Mouse (Mus musculus) CH12.LX (cell line): ENCODE measurements around the gene Rtp4. TPM values are rescaled to one million over a fixed set of nuclear protein-coding genes. Genes with fewer than 3 reads are reported as not detected.
A peak's percentile ranks its signal among the peaks of the same experiment; 100 is the strongest.

ENCODE experiments used
- DNase-seq: peaks from one replicate; pipeline ENCODE4 v3.0.0-alpha.2; 2013; ENCODE audit errors: extremely low read depth
- H3K27ac ChIP-seq: 2 replicates; pipeline ENCODE4 v1.5.1; 2012; ENCODE audit warnings: low read depth, mild to moderate bottlenecking, control low read depth, moderate library complexity; ENCODE audit not compliant: insufficient read depth
- H3K27me3 ChIP-seq: replicated peaks from 2 replicates; pipeline ENCODE3; 2012; ENCODE audit warnings: inconsistent platforms
- H3K36me3 ChIP-seq, 2 experiments: replicated peaks in 1 of 2; 2 replicates each; pipeline versions ENCODE3 to v1.6.1; 2012; ENCODE audit warnings: inconsistent platforms in 1 of 2, low read length in 1 of 2, mild to moderate bottlenecking in 1 of 2, mixed read lengths in 1 of 2, moderate library complexity in 1 of 2; ENCODE audit not compliant: control insufficient read depth in 1 of 2, insufficient read depth in 1 of 2
- H3K4me1 ChIP-seq, 2 experiments: 2 replicates each; pipeline ENCODE4 v1.6.1; 2012; ENCODE audit warnings: inconsistent platforms in 1 of 2, moderate library complexity in 1 of 2; ENCODE audit not compliant: insufficient read depth in 2 of 2, control insufficient read depth in 1 of 2
- H3K4me2 ChIP-seq: 2 replicates; pipeline ENCODE4 v1.6.1; 2012; ENCODE audit warnings: low read depth, mild to moderate bottlenecking, control low read depth; ENCODE audit not compliant: poor library complexity, insufficient read depth, severe bottlenecking
- H3K4me3 ChIP-seq, 3 experiments: fragments of 150-350 bp in 1 of 3; sonication (generic) in 1 of 3; replicated peaks in 1 of 3; 2 replicates each; pipeline versions ENCODE3 to v1.5.1; 2011 to 2012; ENCODE audit warnings: low read depth in 2 of 3, low read length in 2 of 3, mild to moderate bottlenecking in 2 of 3, moderate library complexity in 2 of 3, control low read depth in 1 of 3, improper control_type of control experiment in 1 of 3, inconsistent platforms in 1 of 3, mixed read lengths in 1 of 3; ENCODE audit not compliant: poor library complexity in 1 of 3
- H3K79me2 ChIP-seq: replicated peaks from 2 replicates; pipeline ENCODE4 v1.6.1; 2012; ENCODE audit warnings: mild to moderate bottlenecking, moderate library complexity; ENCODE audit not compliant: control insufficient read depth, poor library complexity, insufficient read depth, severe bottlenecking; ENCODE audit errors: extremely low read depth
- H3K9ac ChIP-seq: 2 replicates; pipeline ENCODE4 v1.6.1; 2012; ENCODE audit warnings: low read depth, mild to moderate bottlenecking, control low read depth, moderate library complexity; ENCODE audit not compliant: insufficient read depth
- H3K9me3 ChIP-seq: replicated peaks from 2 replicates; pipeline ENCODE3; 2012; ENCODE audit warnings: low read length, inconsistent platforms, mixed read lengths
- BHLHE40 ChIP-seq: IDR thresholded peaks from 2 replicates; pipeline ENCODE4 v1.6.1; 2011; ENCODE audit warnings: mild to moderate bottlenecking, low read depth, low read length, improper control_type of control experiment
- CHD1 ChIP-seq: IDR thresholded peaks from 2 replicates; pipeline ENCODE4 v1.6.1; 2012; ENCODE audit warnings: low read depth, low read length, improper control_type of control experiment, inconsistent platforms
- CTCF ChIP-seq, 2 experiments: IDR thresholded peaks in 1 of 2; conservative IDR thresholded peaks in 1 of 2; 2 replicates each; pipeline ENCODE4 v1.5.1; 2011 to 2012; ENCODE audit warnings: low read depth in 2 of 2, low read length in 2 of 2, improper control_type of control experiment in 1 of 2, inconsistent platforms in 1 of 2, mild to moderate bottlenecking in 1 of 2, moderate library complexity in 1 of 2
- ELF1 ChIP-seq: IDR thresholded peaks from 2 replicates; pipeline ENCODE4 v1.6.1; 2014; ENCODE audit warnings: low read depth, mild to moderate bottlenecking, inconsistent platforms, low read length, improper control_type of control experiment
- EP300 ChIP-seq: IDR thresholded peaks from 2 replicates; pipeline ENCODE4 v1.6.1; 2011; ENCODE audit warnings: low read length, improper control_type of control experiment
- GABPA ChIP-seq: IDR thresholded peaks from 2 replicates; pipeline ENCODE4 v1.6.1; 2012; ENCODE audit warnings: low read depth, low read length, improper control_type of control experiment, inconsistent platforms; ENCODE audit not compliant: insufficient replicate concordance
- HCFC1 ChIP-seq: IDR thresholded peaks from 2 replicates; pipeline ENCODE4 v1.6.1; 2012; ENCODE audit warnings: low read depth, mild to moderate bottlenecking, inconsistent platforms, low read length, improper control_type of control experiment
- IRF4 ChIP-seq: IDR thresholded peaks from 2 replicates; pipeline ENCODE4 v1.6.1; 2014; ENCODE audit warnings: low read depth, mild to moderate bottlenecking, inconsistent platforms, low read length, improper control_type of control experiment
- MEF2A ChIP-seq: IDR thresholded peaks from 2 replicates; pipeline ENCODE4 v1.6.1; 2014; ENCODE audit warnings: low read depth, mild to moderate bottlenecking, inconsistent platforms, low read length, improper control_type of control experiment, borderline replicate concordance
- MXI1 ChIP-seq: IDR thresholded peaks from 2 replicates; pipeline ENCODE4 v1.6.1; 2011; ENCODE audit warnings: mild to moderate bottlenecking, low read depth, low read length, improper control_type of control experiment
- NELFE ChIP-seq: IDR thresholded peaks from 2 replicates; pipeline ENCODE4 v1.6.1; 2011; ENCODE audit warnings: low read depth, low read length, improper control_type of control experiment
- POLR2AphosphoS2 ChIP-seq: IDR thresholded peaks from 2 replicates; pipeline ENCODE4 v1.6.1; 2011; ENCODE audit warnings: low read depth, low read length, improper control_type of control experiment
- RCOR1 ChIP-seq: conservative IDR thresholded peaks from 2 replicates; pipeline ENCODE4 v1.6.1; 2012; ENCODE audit warnings: low read depth, mild to moderate bottlenecking, inconsistent platforms, low read length, improper control_type of control experiment
- SMC3 ChIP-seq: IDR thresholded peaks from 2 replicates; pipeline ENCODE4 v1.6.1; 2011; ENCODE audit warnings: low read depth, low read length, improper control_type of control experiment
- USF1 ChIP-seq: IDR thresholded peaks from 2 replicates; pipeline ENCODE4 v1.6.1; 2014; ENCODE audit warnings: low read depth, mild to moderate bottlenecking, inconsistent platforms, low read length, improper control_type of control experiment
- ZC3H11A ChIP-seq: IDR thresholded peaks from 2 replicates; pipeline ENCODE4 v1.6.1; 2012; ENCODE audit warnings: low read depth, mild to moderate bottlenecking, inconsistent platforms, low read length, improper control_type of control experiment
- ZKSCAN1 ChIP-seq: IDR thresholded peaks from 2 replicates; pipeline ENCODE4 v1.6.1; 2012; ENCODE audit warnings: low read depth, inconsistent platforms, low read length, improper control_type of control experiment, borderline replicate concordance
- ZMIZ1 ChIP-seq: IDR thresholded peaks from 2 replicates; pipeline ENCODE4 v1.6.1; 2012; ENCODE audit warnings: low read depth, mild to moderate bottlenecking, inconsistent platforms, low read length, improper control_type of control experiment
- ZNF384 ChIP-seq: IDR thresholded peaks from 2 replicates; pipeline ENCODE4 v1.6.1; 2012; ENCODE audit warnings: low read depth, low read length, improper control_type of control experiment, inconsistent platforms
- dilution Hi-C: fragments of 300-500 bp; cut with MboI; formaldehyde crosslinking; loops from 2 replicates; pipeline ENCODE4 v1.14.3; 2020; ENCODE audit warnings: low sequenced_read_pairs; ENCODE audit not compliant: extremely low pct_unique_long_range_greater_than_20kb, extremely low pct_ligation_motif_present
- in situ Hi-C: fragments of 300-500 bp; cut with MboI; formaldehyde crosslinking; loops from 3 replicates; pipeline ENCODE4 v1.14.3; 2019; ENCODE audit warnings: low sequenced_read_pairs, low pct_ligation_motif_present, low pct_unique_long_range_greater_than_20kb, mixed read lengths
- polyA plus RNA-seq: library from polyadenylated mRNA; unstranded; fragments of >175 nt; gene quantifications from 2 replicates; pipeline ENCODE4 v1.2.1, GENCODE M21; 2012; ENCODE audit warnings: low read depth; ENCODE audit not compliant: insufficient read length
- total RNA-seq, 2 experiments: library from RNA; depleted of rRNA; stranded (reverse); fragments of 300-350 nt in 1 of 2; fragments of >200 nt in 1 of 2; gene quantifications; 2 replicates each; pipeline ENCODE4 v1.2.3; 2012 to 2014

Gene Rtp4
- total and polyA plus RNA-seq, 3 experiments = 0.21 to 0.28 TPM; not detected in 1

DNA sequence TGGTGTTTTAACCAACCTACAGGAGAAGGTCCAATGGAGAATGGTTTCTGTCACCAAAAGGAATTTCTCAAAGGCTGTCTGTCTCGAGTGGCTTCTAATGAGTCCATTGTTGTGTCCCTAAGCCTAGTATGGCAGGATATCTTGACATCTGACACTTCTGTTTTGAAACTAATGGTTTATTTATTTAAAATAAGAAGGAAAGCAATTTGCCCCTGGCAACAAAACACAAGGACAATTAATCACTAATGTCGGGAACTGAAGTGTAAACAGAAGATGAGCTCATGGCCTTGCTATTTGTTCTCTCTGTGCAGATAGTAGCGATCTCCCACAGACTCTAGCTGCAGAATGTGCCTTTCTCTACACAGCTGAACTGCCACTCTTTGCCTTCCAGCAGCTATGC is 22.7 kb upstream of the Rtp4 start:
- Histone ChIP-seq H3K9me3 (no peaks in the 10 kb centered on the region), H3K4me2 (no peak overlapping the region), H3K36me3 (no peaks in the 10 kb centered on the region), H3K27ac (no peak overlapping the region), H3K27me3 (peaks cover 3% of the 10 kb centered on the region), H3K9ac (no peak overlapping the region), H3K4me3 (no peak overlapping the region), H3K79me2 (no peaks in the 10 kb centered on the region), H3K4me1 (peaks cover 3 to 46% of the 10 kb centered on the region in 2 experiments)
- dilution Hi-C loops (no loop called here), in situ Hi-C loops (no loop called here)
- TF ChIP-seq GABPA (no peak), IRF4 (no peak), MXI1 (no peak), SMC3 (no peak), POLR2AphosphoS2 (no peak), EP300 (no peak), ELF1 (no peak), MEF2A (no peak), USF1 (no peak), NELFE (no peak), HCFC1 (no peak), BHLHE40 (no peak), CTCF (conservative IDR thresholded peaks at IDR 0.05 in 1 of 2, IDR thresholded peaks at IDR 0.05 in 1 of 2; ENCODE audit: low read depth in 2 of 2, low read length in 2 of 2) (no peak)
- no peak for DNase-seq

- peaks cover 3% of the 10 kb centered on the region for H3K27me3 ChIP-seq
- DNase-seq = no peak
- no peaks in the 10 kb centered on the region for H3K9me3 ChIP-seq
- H3K9ac ChIP-seq = no peak overlapping the region
- TF ChIP-seq USF1 (no peak), ZNF384 (0 out of 2 replicates have a peak, but pooled peaks have one; percentile 7), MEF2A (no peak)
- no peak overlapping the region for H3K4me2 ChIP-seq
- H3K79me2 ChIP-seq = no peaks in the 10 kb centered on the region
- in situ Hi-C loops = no loop called here
- peaks cover 0 to 42% of the 10 kb centered on the region in 2 experiments; a peak in 2 of 4 replicates for H3K4me1 ChIP-seq
- no peak overlapping the region for H3K4me3 ChIP-seq
- H3K36me3 ChIP-seq = no peaks in the 10 kb centered on the region
- no peak overlapping the region for H3K27ac ChIP-seq
- dilution Hi-C loops = no loop called here
Observed at GRCm38 (mm10) chr16:23497881-23498280, 22.2 kb upstream of the Rtp4 start.

DNA sequence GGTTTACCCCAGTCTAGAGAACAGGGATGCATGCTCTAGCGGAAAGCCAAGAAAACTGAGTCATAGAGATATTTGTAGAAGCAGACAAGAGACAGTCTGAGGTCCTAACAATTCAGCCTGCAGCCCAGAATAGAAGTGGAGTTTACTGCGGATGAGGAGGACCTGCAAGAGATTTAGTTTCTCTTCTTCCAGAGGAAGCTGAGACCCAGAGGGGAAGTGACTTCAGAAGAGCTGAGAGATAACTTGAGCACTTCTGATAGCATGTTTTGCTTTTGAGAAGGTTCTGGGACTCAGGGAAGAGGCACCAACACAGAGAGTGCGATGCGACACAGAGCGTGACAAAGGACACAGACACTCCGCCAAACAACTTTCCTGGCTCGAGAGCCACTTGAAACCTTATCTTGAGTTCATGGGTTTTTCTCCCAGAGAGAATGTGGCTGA is 21.4 kb upstream of the Rtp4 start:
- H3K4me2 ChIP-seq = no peak overlapping the region
- H3K36me3 ChIP-seq = no peaks in the 10 kb centered on the region
- H3K4me1 ChIP-seq = peaks cover 0 to 33% of the 10 kb centered on the region in 2 experiments; a peak in 2 of 4 replicates
- no peak overlapping the region for H3K4me3 ChIP-seq
- no peak overlapping the region for H3K27ac ChIP-seq
- H3K9ac ChIP-seq = no peak overlapping the region
- in situ Hi-C loops (no loop called here), dilution Hi-C loops (no loop called here)
- H3K9me3 ChIP-seq = no peaks in the 10 kb centered on the region
- TF ChIP-seq HCFC1 (no peak), GABPA (no peak), ZMIZ1 (no peak), CHD1 (no peak), ZKSCAN1 (no peak), USF1 (no peak), ZC3H11A (no peak), RCOR1 (no peak), BHLHE40 (no peak), ELF1 (no peak), SMC3 (no peak), MEF2A (no peak)
- no peaks in the 10 kb centered on the region for H3K79me2 ChIP-seq
- H3K27me3 ChIP-seq = peaks cover 1% of the 10 kb centered on the region
- DNase-seq = no peak
